Mouse (Mus musculus) G1E (cell line): Measurements from ENCODE around the gene Tmod2.

Experiments
- CTCF ChIP-seq: IDR thresholded peaks from 2 replicates; pipeline ENCODE4 v1.5.1; 2012; ENCODE audit warnings: low read depth, low read length, inconsistent platforms, mixed read lengths
- GATA1 ChIP-seq: IDR thresholded peaks from 2 replicates; pipeline ENCODE4 v1.6.1; 2012; ENCODE audit warnings: borderline replicate concordance, low read length, inconsistent platforms, mixed read lengths
- TAL1 ChIP-seq: conservative IDR thresholded peaks from 2 replicates; pipeline ENCODE4 v1.6.1; 2012; ENCODE audit warnings: low read depth, low read length, inconsistent platforms, mixed read lengths

DNA sequence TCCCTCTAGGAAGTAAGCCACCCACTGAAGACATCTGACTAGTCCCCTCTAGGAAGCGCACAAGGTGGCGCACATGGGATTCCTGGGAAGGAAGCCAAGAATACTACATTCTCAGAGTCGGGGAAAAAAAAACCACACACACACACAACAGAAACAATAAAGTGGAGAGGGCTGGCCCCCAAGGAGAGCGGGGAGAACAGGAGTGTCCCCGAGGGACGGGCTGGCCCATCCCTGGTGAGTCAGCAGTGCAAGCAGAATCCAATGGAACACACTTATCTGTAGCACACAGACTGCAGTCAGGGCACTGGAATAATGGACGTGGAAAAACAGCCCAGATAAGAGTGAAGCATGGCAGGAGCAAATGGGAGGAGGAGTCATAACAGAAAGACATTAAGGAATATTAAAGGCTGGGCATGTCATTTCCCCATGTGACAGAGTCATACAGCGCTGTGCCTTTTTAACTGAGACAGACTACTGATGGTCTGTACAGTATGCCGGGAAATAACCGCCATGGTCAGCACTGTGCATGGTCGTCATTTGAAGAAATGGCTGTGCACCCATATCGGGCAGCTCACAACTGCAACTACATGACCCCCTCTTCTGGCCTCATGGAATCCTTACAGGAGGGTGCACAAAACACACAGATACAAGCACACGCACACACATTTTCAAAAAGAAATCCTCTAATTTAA lies 83.6 kb downstream of the Tmod2 start:
- TF ChIP-seq CTCF (no peak), TAL1 (no peak; the same call in 1 of the 2 replicates), GATA1 (no peak)
